Mouse (Mus musculus): ENCODE results near the gene Syt1. TPM values are rescaled to one million over a fixed set of nuclear protein-coding genes. Genes with fewer than 3 reads are reported as not detected.

Syt1 gene
- polyA plus RNA-seq (2015; fragmentation: Nextera tagmentation; extraction: Ambion mirVana), result 91.7 and 109 TPM in 2 replicates

DNA sequence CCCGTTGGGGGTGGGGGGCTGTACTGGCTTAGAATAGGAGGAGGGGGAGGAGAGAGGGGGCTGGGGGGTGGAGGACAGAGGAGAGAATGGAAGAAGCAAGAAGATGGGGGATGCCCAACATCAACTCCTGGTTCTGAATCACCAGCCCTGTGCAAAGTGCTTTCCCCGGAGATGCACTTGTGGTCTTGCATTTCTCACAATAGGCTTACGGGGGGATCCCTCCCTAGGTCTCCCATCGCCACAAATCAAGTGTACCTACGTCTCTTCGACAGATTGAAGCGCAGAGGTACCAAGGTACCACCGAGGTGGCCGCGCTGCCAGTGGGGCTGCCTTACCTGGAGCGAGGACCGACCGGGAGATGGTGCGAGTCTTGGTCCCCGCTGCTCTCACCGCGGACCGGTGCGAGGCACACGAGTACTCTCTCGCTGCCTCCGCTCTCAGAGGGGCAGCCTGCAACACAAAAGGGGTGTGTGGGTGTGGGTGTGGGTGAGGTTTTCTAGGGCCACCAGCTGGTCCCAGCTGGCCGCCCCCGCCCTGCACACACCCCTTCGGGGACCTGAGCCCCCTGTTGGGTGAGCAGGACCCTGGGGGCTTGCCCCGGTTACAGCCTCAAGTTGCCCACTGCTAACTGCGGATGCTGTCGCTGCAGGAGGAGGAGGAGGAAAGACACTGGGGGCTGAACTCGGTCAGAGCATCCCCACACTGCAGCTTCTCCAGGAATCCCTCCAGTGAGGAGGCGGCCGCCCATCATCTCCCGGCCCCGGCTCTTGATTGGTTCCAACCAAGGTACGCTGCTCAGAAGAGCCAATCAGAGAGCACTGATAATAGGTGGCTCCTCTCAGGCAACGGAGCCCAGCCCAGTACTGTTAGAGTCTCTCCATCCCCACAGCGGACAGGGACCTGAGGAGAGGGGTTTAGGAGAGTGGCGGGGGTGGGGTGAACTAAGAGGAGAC is at the start of gene Syt1:
Gene Syt1 (minus strand): TSS at position 742 of the 953 bp plus-strand sequence.
- Histone ChIP-seq H3K27ac (ENCODE audit: low read length) (peak within 1 kb of the TSS; percentile 82), H3K27me3 (replicated peaks; ENCODE audit: control insufficient read depth, insufficient read depth, low read length) (no peaks in the 10 kb centered on the region; the same call in 1 of the 2 replicates), H3K36me3 (ENCODE audit: control insufficient read depth, insufficient read depth) (no peaks in the 10 kb centered on the region), H3K9ac (replicated peaks; ENCODE audit: low read depth, low read length) (peak within 1 kb of the TSS; percentile 78), H3K9me3 (ENCODE audit: control insufficient read depth, low read length) (no peaks in the 10 kb centered on the region), H3K4me1 (replicated peaks; ENCODE audit: control insufficient read depth, insufficient read depth, low read length) (peaks cover 9% of the 10 kb centered on the region; the same call in 1 of the 2 replicates), H3K4me3 (replicated peaks; ENCODE audit: low read length) (peak within 1 kb of the TSS; percentile 78), H3K4me2 (ENCODE audit: low read length) (peak within 1 kb of the TSS; percentile 75)
- under 1% methylated on average over 37 of the region's 37 CpGs for WGBS
- ATAC-seq, result peak; percentile 100

DNA sequence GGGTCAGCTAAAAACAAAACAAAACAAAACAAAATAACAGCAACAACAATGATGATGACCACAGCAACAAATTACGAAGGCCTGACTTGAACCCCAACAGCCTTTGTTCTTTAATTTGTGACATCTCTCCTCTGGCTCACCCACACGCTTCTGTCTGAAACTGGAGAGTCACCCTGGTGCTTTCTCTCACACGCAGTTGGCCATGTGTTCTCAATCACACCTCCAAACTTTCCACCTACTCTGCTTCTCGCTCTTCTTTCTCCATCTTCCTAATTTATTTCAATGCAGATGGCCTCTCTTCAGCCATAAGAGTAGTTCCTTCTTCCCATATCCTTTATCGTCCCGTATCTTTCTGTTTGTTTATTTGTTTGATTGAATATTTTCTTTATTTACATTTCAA is 45.7 kb upstream of the Syt1 start:
- Histone ChIP-seq H3K4me1 (replicated peaks; ENCODE audit: control insufficient read depth, insufficient read depth, low read length) (no peaks in the 10 kb centered on the region), H3K4me3 (replicated peaks; ENCODE audit: low read length) (no peak overlapping the region), H3K27me3 (replicated peaks; ENCODE audit: control insufficient read depth, insufficient read depth, low read length) (no peaks in the 10 kb centered on the region), H3K4me2 (ENCODE audit: low read length) (no peak overlapping the region), H3K36me3 (ENCODE audit: control insufficient read depth, insufficient read depth) (no peaks in the 10 kb centered on the region), H3K9me3 (ENCODE audit: control insufficient read depth, low read length) (no peaks in the 10 kb centered on the region), H3K27ac (ENCODE audit: low read length) (no peak overlapping the region), H3K9ac (replicated peaks; ENCODE audit: low read depth, low read length) (no peak overlapping the region)
- no peak for ATAC-seq
- WGBS, result 93% methylated on average over 6 of the region's 6 CpGs

DNA sequence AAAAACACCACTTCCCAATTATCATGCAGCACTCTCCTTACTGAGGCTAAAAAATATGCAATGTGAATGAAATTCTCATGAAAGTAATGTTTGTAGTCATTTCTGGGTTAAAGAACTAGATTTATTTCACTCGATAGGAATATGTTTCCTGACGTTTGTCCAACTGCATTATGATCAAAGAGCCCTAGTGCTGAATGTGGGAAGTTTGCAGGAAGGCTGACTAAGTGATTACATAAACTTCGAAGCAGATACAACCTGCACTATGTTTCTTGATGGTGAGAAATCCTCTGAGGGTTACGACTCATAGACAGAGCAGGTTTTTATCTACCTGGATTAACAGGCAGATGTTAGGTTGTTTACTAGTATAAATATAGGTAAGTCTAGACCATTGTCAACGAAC is 36.8 kb upstream of the Syt1 start:
- H3K27me3 ChIP-seq (replicated peaks; ENCODE audit: control insufficient read depth, insufficient read depth, low read length), result no peaks in the 10 kb centered on the region
- WGBS, result 87% methylated on average over 5 of the region's 5 CpGs
- H3K4me1 ChIP-seq (replicated peaks; ENCODE audit: control insufficient read depth, insufficient read depth, low read length), result no peaks in the 10 kb centered on the region

DNA sequence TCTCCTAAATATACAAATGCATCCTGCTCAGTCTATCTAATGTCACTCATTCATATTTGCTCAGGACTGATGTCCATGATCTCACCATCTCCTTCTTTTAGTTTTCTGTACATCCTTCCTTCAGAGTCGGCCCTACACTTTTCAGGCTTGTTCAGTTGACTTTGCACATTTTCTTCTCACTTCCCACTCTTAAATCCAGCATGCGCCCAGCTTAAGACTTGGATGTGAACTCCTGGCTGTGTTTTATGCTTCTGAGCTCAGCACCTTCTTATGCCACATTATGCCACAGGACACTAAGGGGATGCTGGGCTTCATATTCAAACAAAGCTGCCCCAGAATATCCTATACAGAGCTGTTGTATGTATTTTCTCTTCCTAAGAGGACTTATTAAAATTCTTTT is 36.2 kb upstream of the Syt1 start:
- H3K4me2 ChIP-seq (ENCODE audit: low read length), result no peak overlapping the region
- ATAC-seq, result no peak
- WGBS, result 94% methylated on average over 2 of the region's 2 CpGs

More for the DNA sequence above, 36.8 kb upstream of the Syt1 start:
- Histone ChIP-seq H3K4me2 (ENCODE audit: low read length) (no peak overlapping the region), H3K27ac (ENCODE audit: low read length) (no peak overlapping the region), H3K4me3 (replicated peaks; ENCODE audit: low read length) (no peak overlapping the region), H3K36me3 (ENCODE audit: control insufficient read depth, insufficient read depth) (no peaks in the 10 kb centered on the region), H3K9me3 (ENCODE audit: control insufficient read depth, low read length) (no peaks in the 10 kb centered on the region), H3K9ac (replicated peaks; ENCODE audit: low read depth, low read length) (no peak overlapping the region)
- no peak for ATAC-seq

DNA sequence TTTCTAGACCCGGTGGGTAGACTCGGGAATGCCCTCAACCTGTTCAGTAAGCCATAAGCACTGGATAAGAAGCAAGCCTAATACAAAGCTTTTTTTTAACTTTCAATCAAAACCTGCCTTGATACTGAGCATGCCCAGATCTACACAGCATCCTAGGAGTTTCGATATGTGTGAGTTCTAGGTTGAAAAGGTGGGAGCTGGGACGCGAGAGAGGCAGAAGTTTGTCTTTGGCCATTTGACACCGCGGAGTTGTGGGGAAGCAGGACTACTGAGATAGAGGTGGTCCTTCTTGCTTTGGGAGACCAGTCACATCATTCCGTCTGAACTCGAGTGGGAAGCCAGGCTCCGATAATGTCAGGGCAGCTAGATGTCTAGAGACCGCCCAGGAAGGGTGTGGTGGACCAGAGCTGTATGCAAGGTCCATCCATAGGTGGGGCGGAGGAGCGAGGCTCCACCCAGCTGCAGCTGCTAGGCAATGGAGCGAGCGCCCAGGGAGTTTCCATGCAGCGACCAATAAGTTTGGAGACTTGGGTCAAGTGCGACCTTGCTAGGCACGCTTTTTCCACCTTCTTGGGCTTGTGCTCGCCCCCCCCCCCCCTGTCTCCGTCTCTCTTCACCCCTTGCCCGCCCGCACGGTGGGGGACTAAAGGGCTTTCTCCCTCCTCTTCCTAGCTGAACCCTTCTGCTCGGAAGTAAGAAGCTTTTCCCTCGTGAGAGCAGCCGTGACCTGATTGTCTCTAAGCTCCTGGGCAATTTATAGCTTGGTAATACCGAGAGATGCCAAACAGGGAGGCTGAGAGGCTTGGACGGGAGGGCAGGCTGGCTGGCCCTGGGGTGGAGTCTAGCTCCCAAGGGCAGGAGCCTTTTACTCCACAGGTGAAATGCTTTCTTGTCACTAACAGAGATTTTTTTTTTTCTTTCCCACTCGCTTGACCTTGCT is 714 bp upstream of the Syt1 start:
- 2% methylated on average over 28 of the region's 29 CpGs for WGBS
- ATAC-seq, result peak; percentile 68
- H3K9me3 ChIP-seq (ENCODE audit: control insufficient read depth, low read length), result no peaks in the 10 kb centered on the region
- peak overlapping the region; percentile 75 for H3K4me2 ChIP-seq (ENCODE audit: low read length)
- no peaks in the 10 kb centered on the region for H3K36me3 ChIP-seq (ENCODE audit: control insufficient read depth, insufficient read depth)
- H3K27me3 ChIP-seq (replicated peaks; ENCODE audit: control insufficient read depth, insufficient read depth, low read length), result no peaks in the 10 kb centered on the region; the same call in 1 of the 2 replicates
- peak overlapping the region; percentile 39 for H3K9ac ChIP-seq (replicated peaks; ENCODE audit: low read depth, low read length)
- peak overlapping the region; percentile 78 for H3K4me3 ChIP-seq (replicated peaks; ENCODE audit: low read length)
- peaks cover 9% of the 10 kb centered on the region; the same call in 1 of the 2 replicates for H3K4me1 ChIP-seq (replicated peaks; ENCODE audit: control insufficient read depth, insufficient read depth, low read length)
- H3K27ac ChIP-seq (ENCODE audit: low read length), result no peak overlapping the region

More for the DNA sequence above, 36.2 kb upstream of the Syt1 start:
- Histone ChIP-seq H3K4me1 (replicated peaks; ENCODE audit: control insufficient read depth, insufficient read depth, low read length) (no peaks in the 10 kb centered on the region), H3K9ac (replicated peaks; ENCODE audit: low read depth, low read length) (no peak overlapping the region), H3K9me3 (ENCODE audit: control insufficient read depth, low read length) (no peaks in the 10 kb centered on the region), H3K27me3 (replicated peaks; ENCODE audit: control insufficient read depth, insufficient read depth, low read length) (no peaks in the 10 kb centered on the region), H3K4me3 (replicated peaks; ENCODE audit: low read length) (no peak overlapping the region), H3K27ac (ENCODE audit: low read length) (no peak overlapping the region), H3K36me3 (ENCODE audit: control insufficient read depth, insufficient read depth) (no peaks in the 10 kb centered on the region)

DNA sequence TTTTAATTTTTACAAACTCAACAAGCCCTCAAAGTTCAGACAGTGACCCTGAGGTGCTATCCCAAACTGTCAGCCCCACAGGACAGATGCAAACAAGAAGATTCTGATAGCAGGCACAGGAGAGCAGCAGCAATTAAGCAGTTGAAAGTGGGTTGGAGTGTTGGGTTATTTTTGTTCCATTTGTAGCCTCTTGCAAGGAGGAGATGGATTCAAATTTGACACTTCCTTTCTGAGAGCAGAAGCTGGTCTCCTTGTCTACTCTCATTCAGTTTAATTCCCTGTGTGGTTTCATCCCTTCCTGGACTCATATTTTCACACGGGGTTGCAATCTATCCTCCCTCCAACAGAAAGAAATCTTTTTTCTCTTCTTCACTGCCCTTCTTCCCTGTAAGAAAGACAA is 951 bp downstream of the Syt1 start:
- H3K9me3 ChIP-seq (ENCODE audit: control insufficient read depth, low read length), result no peaks in the 10 kb centered on the region
- peak overlapping the region; percentile 78 for H3K4me3 ChIP-seq (replicated peaks; ENCODE audit: low read length)
- no peak for ATAC-seq
- H3K27me3 ChIP-seq (replicated peaks; ENCODE audit: control insufficient read depth, insufficient read depth, low read length), result no peaks in the 10 kb centered on the region; the same call in 1 of the 2 replicates
- H3K36me3 ChIP-seq (ENCODE audit: control insufficient read depth, insufficient read depth), result no peaks in the 10 kb centered on the region
- 0% methylated on average over 1 of the region's 1 CpGs for WGBS
- peak overlapping the region; percentile 82 for H3K27ac ChIP-seq (ENCODE audit: low read length)
- peak overlapping the region; percentile 78 for H3K9ac ChIP-seq (replicated peaks; ENCODE audit: low read depth, low read length)
- peak overlapping the region; percentile 75 for H3K4me2 ChIP-seq (ENCODE audit: low read length)
- H3K4me1 ChIP-seq (replicated peaks; ENCODE audit: control insufficient read depth, insufficient read depth, low read length), result peaks cover 9% of the 10 kb centered on the region; the same call in 1 of the 2 replicates

DNA sequence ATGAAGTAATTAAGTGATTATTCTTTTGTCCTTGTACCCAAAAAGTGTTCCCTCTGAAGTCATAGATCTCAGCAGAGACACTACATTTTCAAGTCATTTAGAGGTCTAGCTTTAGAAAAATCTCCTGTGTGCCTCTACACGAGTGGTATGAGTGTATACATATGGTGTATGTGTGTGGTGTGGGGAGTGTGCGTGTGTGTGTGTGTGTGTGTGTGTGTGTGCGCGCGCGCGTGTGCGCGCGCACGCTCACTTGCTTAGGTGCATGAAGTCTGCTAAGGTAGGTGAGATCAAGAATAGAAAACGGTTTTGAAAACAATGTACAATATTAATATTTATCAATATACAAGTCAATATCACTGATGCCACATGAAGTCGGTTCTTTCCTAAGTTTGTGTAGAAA is 2.3 kb downstream of the Syt1 start:
- peak overlapping the region; percentile 49 for H3K4me2 ChIP-seq (ENCODE audit: low read length)
- H3K4me3 ChIP-seq (replicated peaks; ENCODE audit: low read length), result peak overlapping the region; percentile 31
- 90% methylated on average over 13 of the region's 13 CpGs for WGBS
- no peaks in the 10 kb centered on the region for H3K9me3 ChIP-seq (ENCODE audit: control insufficient read depth, low read length)
- H3K4me1 ChIP-seq (replicated peaks; ENCODE audit: control insufficient read depth, insufficient read depth, low read length), result peaks cover 9% of the 10 kb centered on the region; the same call in 1 of the 2 replicates
- no peak overlapping the region for H3K9ac ChIP-seq (replicated peaks; ENCODE audit: low read depth, low read length)
- H3K27ac ChIP-seq (ENCODE audit: low read length), result no peak overlapping the region
- ATAC-seq, result no peak
- H3K36me3 ChIP-seq (ENCODE audit: control insufficient read depth, insufficient read depth), result no peaks in the 10 kb centered on the region
- H3K27me3 ChIP-seq (replicated peaks; ENCODE audit: control insufficient read depth, insufficient read depth, low read length), result no peaks in the 10 kb centered on the region; the same call in 1 of the 2 replicates

DNA sequence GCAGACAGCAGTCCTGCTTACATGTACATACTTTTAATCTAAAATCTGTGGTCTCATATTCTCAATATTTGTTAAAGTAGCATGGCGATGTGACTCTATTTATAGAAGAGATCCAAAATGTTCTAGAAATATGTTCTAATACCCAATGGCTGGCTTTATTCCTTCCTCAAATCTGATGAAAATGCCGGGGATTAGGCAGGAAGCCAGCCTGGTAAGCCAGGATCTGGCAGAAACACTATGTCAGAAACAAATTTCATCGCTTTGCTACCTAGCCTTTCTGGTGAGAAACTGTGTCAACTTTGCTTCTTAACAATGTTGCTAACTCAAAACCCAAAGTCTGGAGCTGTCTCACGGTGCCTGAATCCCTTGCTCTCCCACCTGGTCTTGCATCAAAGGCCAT is 7.3 kb downstream of the Syt1 start:
- H3K27ac ChIP-seq (ENCODE audit: low read length), result no peak overlapping the region
- no peak overlapping the region for H3K4me2 ChIP-seq (ENCODE audit: low read length)
- H3K27me3 ChIP-seq (replicated peaks; ENCODE audit: control insufficient read depth, insufficient read depth, low read length), result no peaks in the 10 kb centered on the region
- H3K9ac ChIP-seq (replicated peaks; ENCODE audit: low read depth, low read length), result no peak overlapping the region
- H3K4me1 ChIP-seq (replicated peaks; ENCODE audit: control insufficient read depth, insufficient read depth, low read length), result 0 out of 2 replicates have a peak, but pooled peaks cover under 1% of the 10 kb centered on the region
- 74% methylated on average over 4 of the region's 4 CpGs for WGBS
- no peaks in the 10 kb centered on the region for H3K9me3 ChIP-seq (ENCODE audit: control insufficient read depth, low read length)
- no peaks in the 10 kb centered on the region for H3K36me3 ChIP-seq (ENCODE audit: control insufficient read depth, insufficient read depth)
- no peak overlapping the region for H3K4me3 ChIP-seq (replicated peaks; ENCODE audit: low read length)
- no peak for ATAC-seq

DNA sequence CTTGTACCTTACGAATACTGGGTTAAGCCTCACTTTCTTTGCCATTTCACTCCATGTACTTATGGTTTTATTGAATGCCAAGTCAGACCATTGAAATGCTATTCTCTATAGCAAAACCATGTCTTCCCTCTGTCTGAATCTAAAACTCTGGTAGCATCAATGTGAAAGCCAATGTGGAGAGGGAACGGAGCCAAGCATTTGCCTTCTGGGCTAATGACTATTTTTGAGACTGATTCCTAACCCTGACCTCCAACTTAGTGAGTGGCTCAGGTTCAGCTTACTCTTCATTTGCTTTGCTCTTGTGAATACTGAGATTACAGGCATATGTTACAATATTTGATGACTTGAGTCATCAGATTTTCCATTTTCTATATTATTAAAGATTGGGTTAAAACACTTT is 23.5 kb downstream of the Syt1 start:
- H3K4me3 ChIP-seq (replicated peaks; ENCODE audit: low read length), result no peak overlapping the region
- H3K36me3 ChIP-seq (ENCODE audit: control insufficient read depth, insufficient read depth), result no peaks in the 10 kb centered on the region
- no peak overlapping the region for H3K4me2 ChIP-seq (ENCODE audit: low read length)
- no peak overlapping the region for H3K27ac ChIP-seq (ENCODE audit: low read length)
- no peak overlapping the region for H3K9ac ChIP-seq (replicated peaks; ENCODE audit: low read depth, low read length)
- H3K4me1 ChIP-seq (replicated peaks; ENCODE audit: control insufficient read depth, insufficient read depth, low read length), result no peaks in the 10 kb centered on the region
- ATAC-seq, result no peak
- 96% methylated on average over 2 of the region's 2 CpGs for WGBS
- peaks cover 3% of the 10 kb centered on the region; the same call in 1 of the 2 replicates for H3K9me3 ChIP-seq (ENCODE audit: control insufficient read depth, low read length)
- no peaks in the 10 kb centered on the region for H3K27me3 ChIP-seq (replicated peaks; ENCODE audit: control insufficient read depth, insufficient read depth, low read length)

Measured in forebrain, embryonic 16.5 days (tissue).